Mouse (Mus musculus) myocyte (in vitro differentiated cells): Measurements from ENCODE around the gene Tmem208.

ENCODE experiments used
- E2F4 ChIP-seq: IDR thresholded peaks from one replicate; pipeline ENCODE4 v1.6.1; 2011; ENCODE audit warnings: mild to moderate bottlenecking, control low read depth, moderate library complexity; ENCODE audit not compliant: insufficient read depth
- MYOG ChIP-seq, 3 experiments: IDR thresholded peaks; one replicate each; pipeline ENCODE4 v1.6.1; 2011; ENCODE audit warnings: control low read depth in 2 of 3, low read depth in 2 of 3, mild to moderate bottlenecking in 2 of 3; ENCODE audit not compliant: insufficient read length in 2 of 3, control insufficient read depth in 1 of 3, insufficient read depth in 1 of 3
- POLR2A ChIP-seq: IDR thresholded peaks from one replicate; pipeline ENCODE4 v1.6.1; 2011; ENCODE audit warnings: low read depth, mild to moderate bottlenecking, control low read depth, moderate library complexity; ENCODE audit not compliant: insufficient read length
- POLR2AphosphoS2 ChIP-seq: IDR thresholded peaks from one replicate; pipeline ENCODE4 v1.6.1; 2011; ENCODE audit warnings: low read depth, control low read depth; ENCODE audit not compliant: insufficient read length
- REST ChIP-seq: IDR thresholded peaks from one replicate; pipeline ENCODE4 v1.6.1; 2011; ENCODE audit warnings: mild to moderate bottlenecking, control low read depth, moderate library complexity; ENCODE audit not compliant: insufficient read depth, insufficient read length
- TCF12 ChIP-seq: IDR thresholded peaks from one replicate; pipeline ENCODE4 v1.6.1; 2011; ENCODE audit warnings: mild to moderate bottlenecking, control low read depth; ENCODE audit not compliant: poor library complexity, insufficient read depth, severe bottlenecking
- TCF3 ChIP-seq: IDR thresholded peaks from one replicate; pipeline ENCODE4 v1.6.1; 2011; ENCODE audit warnings: low read depth, control low read depth; ENCODE audit not compliant: insufficient read length

- TF ChIP-seq POLR2A (no peak), E2F4 (no peak), POLR2AphosphoS2 (no peak), TCF12 (no peak), MYOG (IDR thresholded peaks at IDR 0.05; ENCODE audit: control insufficient read depth in 1 of 3, insufficient read depth in 1 of 3, insufficient read length in 2 of 3, low read depth in 2 of 3) (no peak), TCF3 (no peak), REST (peak; percentile 95)
Observed at GRCm38 (mm10) chr8:105290554-105291314, 35.4 kb upstream of the Tmem208 start.
